Mouse (Mus musculus): Measurements from ENCODE around the gene Atl1. TPM values are rescaled to one million over a fixed set of nuclear protein-coding genes. Genes with fewer than 3 reads are reported as not detected.

The Atl1 gene
- polyA plus RNA-seq, 1 experiment from 2014 or later: 147 TPM

DNA sequence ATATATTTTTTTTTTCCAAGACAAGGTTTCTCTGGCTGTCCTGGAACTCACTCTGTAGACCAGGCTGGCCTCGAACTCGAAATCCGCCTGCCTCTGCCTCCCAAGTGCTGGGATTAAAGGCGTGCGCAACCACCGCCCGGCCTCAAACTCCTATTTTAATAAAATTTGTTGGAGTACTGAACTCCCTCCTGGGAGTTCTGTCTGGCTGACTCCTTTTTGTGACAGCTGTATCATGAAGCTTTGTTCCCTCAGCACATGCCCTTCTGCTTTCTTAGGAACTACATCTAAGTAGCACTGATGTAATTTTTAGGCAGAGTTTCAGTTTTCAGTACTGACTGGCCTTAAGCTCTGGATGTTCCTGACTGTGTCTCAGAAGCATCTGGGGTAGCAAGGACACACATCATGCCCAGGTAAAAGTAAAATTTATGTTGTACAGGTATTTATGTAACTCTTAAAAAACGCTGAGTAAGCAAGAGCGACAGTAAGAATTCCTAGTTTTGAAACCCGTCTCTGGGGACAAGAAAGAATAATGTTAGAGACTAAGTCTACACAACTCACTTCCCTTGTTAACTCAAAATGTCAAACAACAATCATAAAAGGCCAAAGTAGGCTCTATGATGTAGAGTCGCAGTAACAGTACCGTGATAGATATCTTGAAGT lies 36.6 kb upstream of the Atl1 start:
- WGBS: 95% methylated on average over 12 of the region's 12 CpGs
- Histone ChIP-seq H3K4me2 (replicated peaks) (no peak overlapping the region), H3K9ac (no peak overlapping the region), H3K4me3 (replicated peaks; ENCODE audit: low read length) (no peak overlapping the region), H3K27ac (no peak overlapping the region), H3K27me3 (ENCODE audit: control insufficient read depth, insufficient read depth, low read length) (no peaks in the 10 kb centered on the region), H3K4me1 (replicated peaks; ENCODE audit: control insufficient read depth, insufficient read depth, low read length) (no peaks in the 10 kb centered on the region), H3K9me3 (ENCODE audit: control insufficient read depth, low read length) (no peaks in the 10 kb centered on the region), H3K36me3 (replicated peaks; ENCODE audit: control insufficient read depth, insufficient read depth) (peaks cover 36% of the 10 kb centered on the region)
- DNase-seq (ENCODE audit: low spot score) (no peak), ATAC-seq (ENCODE audit: low FRiP score) (no peak)

DNA sequence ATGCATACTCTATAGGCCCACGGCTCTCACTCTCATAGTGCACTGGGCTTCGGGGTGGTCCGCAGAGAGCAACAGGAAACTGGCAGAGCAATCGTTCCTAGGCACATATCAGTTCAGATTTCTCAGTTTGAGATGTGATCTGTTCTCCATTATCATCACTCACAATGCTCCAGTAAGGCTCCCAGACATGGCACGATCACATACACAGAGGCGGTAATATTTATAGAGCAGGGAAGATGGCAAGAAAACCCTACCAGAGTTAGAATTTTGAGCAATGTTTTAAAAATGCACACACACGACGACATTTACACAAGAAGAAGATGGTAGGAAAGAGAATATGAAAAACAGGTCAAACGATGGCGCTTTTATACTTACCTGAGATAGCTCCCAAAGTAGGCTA lies 36.0 kb upstream of the Atl1 start:
- no peak overlapping the region for H3K9ac ChIP-seq
- no peak overlapping the region for H3K27ac ChIP-seq
- H3K36me3 ChIP-seq (replicated peaks; ENCODE audit: control insufficient read depth, insufficient read depth): peaks cover 31% of the 10 kb centered on the region
- ATAC-seq (ENCODE audit: low FRiP score) (no peak), DNase-seq (ENCODE audit: low spot score) (no peak)
- H3K4me1 ChIP-seq (replicated peaks; ENCODE audit: control insufficient read depth, insufficient read depth, low read length): no peaks in the 10 kb centered on the region
- 95% methylated on average over 10 of the region's 10 CpGs for WGBS
- no peaks in the 10 kb centered on the region for H3K9me3 ChIP-seq (ENCODE audit: control insufficient read depth, low read length)
- no peaks in the 10 kb centered on the region for H3K27me3 ChIP-seq (ENCODE audit: control insufficient read depth, insufficient read depth, low read length)
- no peak overlapping the region for H3K4me3 ChIP-seq (replicated peaks; ENCODE audit: low read length)
- H3K4me2 ChIP-seq (replicated peaks): no peak overlapping the region

GRCm38 (mm10) chr12:69857597-69857996 lies 34.8 kb upstream of the Atl1 start:
- H3K36me3 ChIP-seq (replicated peaks; ENCODE audit: control insufficient read depth, insufficient read depth): peaks cover 21% of the 10 kb centered on the region
- H3K27ac ChIP-seq: no peak overlapping the region
- H3K4me2 ChIP-seq (replicated peaks): no peak overlapping the region
- no peaks in the 10 kb centered on the region for H3K27me3 ChIP-seq (ENCODE audit: control insufficient read depth, insufficient read depth, low read length)
- H3K4me1 ChIP-seq (replicated peaks; ENCODE audit: control insufficient read depth, insufficient read depth, low read length): no peaks in the 10 kb centered on the region
- H3K4me3 ChIP-seq (replicated peaks; ENCODE audit: low read length): no peak overlapping the region
- no peak for DNase-seq (ENCODE audit: low spot score)
- H3K9ac ChIP-seq: no peak overlapping the region
- no peaks in the 10 kb centered on the region for H3K9me3 ChIP-seq (ENCODE audit: control insufficient read depth, low read length)
- ATAC-seq (ENCODE audit: low FRiP score): no peak
- 96% methylated on average over 2 of the region's 2 CpGs for WGBS

DNA sequence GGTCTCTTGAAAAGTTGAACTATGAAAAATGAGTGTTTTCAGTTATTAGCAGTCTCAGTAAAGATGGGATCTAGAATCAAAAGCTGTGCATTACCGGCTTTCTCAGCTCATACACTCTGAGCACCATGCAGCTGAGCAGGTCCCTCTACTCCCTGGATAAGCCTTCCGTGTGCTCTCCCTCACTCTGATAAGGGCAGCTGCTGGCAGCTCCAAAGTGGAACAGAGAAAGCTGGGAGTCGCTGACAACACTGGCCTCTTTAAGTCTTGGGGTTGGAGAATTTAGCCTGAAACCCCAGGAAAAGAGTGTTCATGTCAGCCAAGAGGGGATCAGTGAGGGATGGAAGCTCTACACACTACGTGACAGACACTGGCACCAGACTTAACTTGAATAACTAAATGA lies 33.6 kb upstream of the Atl1 start:
- no peak for DNase-seq (ENCODE audit: low spot score)
- H3K9me3 ChIP-seq (ENCODE audit: control insufficient read depth, low read length): no peaks in the 10 kb centered on the region
- H3K27me3 ChIP-seq (ENCODE audit: control insufficient read depth, insufficient read depth, low read length): no peaks in the 10 kb centered on the region
- no peaks in the 10 kb centered on the region for H3K4me1 ChIP-seq (replicated peaks; ENCODE audit: control insufficient read depth, insufficient read depth, low read length)
- H3K9ac ChIP-seq: no peak overlapping the region
- 92% methylated on average over 4 of the region's 4 CpGs for WGBS
- no peak overlapping the region for H3K27ac ChIP-seq
- H3K4me3 ChIP-seq (replicated peaks; ENCODE audit: low read length): no peak overlapping the region
- no peak for ATAC-seq (ENCODE audit: low FRiP score)
- peaks cover 18% of the 10 kb centered on the region for H3K36me3 ChIP-seq (replicated peaks; ENCODE audit: control insufficient read depth, insufficient read depth)
- no peak overlapping the region for H3K4me2 ChIP-seq (replicated peaks)

DNA sequence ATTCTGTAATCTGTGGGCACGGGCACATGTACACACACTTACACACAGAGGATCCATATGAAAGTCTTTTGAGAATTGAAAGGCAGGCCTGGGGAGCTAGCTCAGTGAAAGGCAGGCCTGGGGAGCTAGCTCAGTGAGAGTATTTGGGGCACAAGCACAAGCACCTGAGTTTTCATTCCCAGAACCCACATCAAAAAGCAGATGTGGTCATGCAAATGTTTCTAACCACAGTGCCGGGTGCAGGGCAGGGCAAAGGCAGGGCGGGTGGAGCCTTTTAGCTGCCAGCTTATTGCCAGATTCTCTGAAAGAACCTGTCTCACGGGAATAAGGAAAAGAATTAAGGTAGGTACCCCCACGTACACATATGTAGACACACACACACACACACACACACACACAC lies 28.9 kb upstream of the Atl1 start:
- ATAC-seq (ENCODE audit: low FRiP score) (no peak), DNase-seq (ENCODE audit: low spot score) (no peak)
- Histone ChIP-seq H3K9ac (no peak overlapping the region), H3K9me3 (ENCODE audit: control insufficient read depth, low read length) (no peaks in the 10 kb centered on the region), H3K27me3 (ENCODE audit: control insufficient read depth, insufficient read depth, low read length) (no peaks in the 10 kb centered on the region), H3K27ac (no peak overlapping the region), H3K4me2 (replicated peaks) (no peak overlapping the region), H3K4me3 (replicated peaks; ENCODE audit: low read length) (no peak overlapping the region), H3K4me1 (replicated peaks; ENCODE audit: control insufficient read depth, insufficient read depth, low read length) (no peaks in the 10 kb centered on the region), H3K36me3 (replicated peaks; ENCODE audit: control insufficient read depth, insufficient read depth) (peaks cover 4% of the 10 kb centered on the region; the same call in 1 of the 2 replicates)
- 87% methylated on average over 5 of the region's 5 CpGs for WGBS

GRCm38 (mm10) chr12:69864164-69864692 lies 28.2 kb upstream of the Atl1 start:
- no peaks in the 10 kb centered on the region for H3K4me1 ChIP-seq (replicated peaks; ENCODE audit: control insufficient read depth, insufficient read depth, low read length)
- H3K9ac ChIP-seq: no peak overlapping the region
- H3K4me2 ChIP-seq (replicated peaks): no peak overlapping the region
- H3K27me3 ChIP-seq (ENCODE audit: control insufficient read depth, insufficient read depth, low read length): no peaks in the 10 kb centered on the region
- H3K27ac ChIP-seq: no peak overlapping the region
- no peaks in the 10 kb centered on the region for H3K9me3 ChIP-seq (ENCODE audit: control insufficient read depth, low read length)
- peaks cover 4% of the 10 kb centered on the region; the same call in 1 of the 2 replicates for H3K36me3 ChIP-seq (replicated peaks; ENCODE audit: control insufficient read depth, insufficient read depth)
- WGBS: 60% methylated on average over 4 of the region's 4 CpGs
- no peak for DNase-seq (ENCODE audit: low spot score)
- H3K4me3 ChIP-seq (replicated peaks; ENCODE audit: low read length): no peak overlapping the region
- no peak for ATAC-seq (ENCODE audit: low FRiP score)

- H3K27ac ChIP-seq: no peak overlapping the region
- no peaks in the 10 kb centered on the region for H3K9me3 ChIP-seq (ENCODE audit: control insufficient read depth, low read length)
- H3K4me3 ChIP-seq (replicated peaks; ENCODE audit: low read length): no peak overlapping the region
- 90% methylated on average over 5 of the region's 5 CpGs for WGBS
- no peak for DNase-seq (ENCODE audit: low spot score)
- H3K9ac ChIP-seq: no peak overlapping the region
- H3K27me3 ChIP-seq (ENCODE audit: control insufficient read depth, insufficient read depth, low read length): no peaks in the 10 kb centered on the region
- H3K4me1 ChIP-seq (replicated peaks; ENCODE audit: control insufficient read depth, insufficient read depth, low read length): no peaks in the 10 kb centered on the region
- no peak overlapping the region for H3K4me2 ChIP-seq (replicated peaks)
- ATAC-seq (ENCODE audit: low FRiP score): no peak
- peaks cover 21% of the 10 kb centered on the region for H3K36me3 ChIP-seq (replicated peaks; ENCODE audit: control insufficient read depth, insufficient read depth)
Measured at GRCm38 (mm10) chr12:69867338-69867737, 25.1 kb upstream of the Atl1 start.

DNA sequence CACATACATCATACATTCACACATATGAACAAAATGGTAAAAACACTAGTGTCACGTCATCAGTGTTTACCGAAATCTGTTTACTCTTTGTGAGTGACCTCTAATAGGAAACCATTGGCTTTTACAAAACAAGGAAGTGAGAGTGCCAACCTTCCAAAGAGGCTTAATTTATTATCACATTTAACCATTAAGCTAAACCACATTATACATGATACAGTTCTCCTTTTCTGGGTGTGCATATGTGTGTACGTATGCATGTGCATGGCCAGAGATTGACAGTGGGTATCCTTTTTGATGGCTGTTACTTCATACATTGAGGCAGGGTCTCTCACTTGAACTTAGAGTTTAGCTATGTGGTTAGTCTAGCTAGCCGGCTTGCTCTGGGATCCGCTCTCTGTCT lies 20.8 kb upstream of the Atl1 start:
- no peak overlapping the region for H3K4me3 ChIP-seq (replicated peaks; ENCODE audit: low read length)
- ATAC-seq (ENCODE audit: low FRiP score): no peak
- over 99% methylated on average over 5 of the region's 5 CpGs for WGBS

DNA sequence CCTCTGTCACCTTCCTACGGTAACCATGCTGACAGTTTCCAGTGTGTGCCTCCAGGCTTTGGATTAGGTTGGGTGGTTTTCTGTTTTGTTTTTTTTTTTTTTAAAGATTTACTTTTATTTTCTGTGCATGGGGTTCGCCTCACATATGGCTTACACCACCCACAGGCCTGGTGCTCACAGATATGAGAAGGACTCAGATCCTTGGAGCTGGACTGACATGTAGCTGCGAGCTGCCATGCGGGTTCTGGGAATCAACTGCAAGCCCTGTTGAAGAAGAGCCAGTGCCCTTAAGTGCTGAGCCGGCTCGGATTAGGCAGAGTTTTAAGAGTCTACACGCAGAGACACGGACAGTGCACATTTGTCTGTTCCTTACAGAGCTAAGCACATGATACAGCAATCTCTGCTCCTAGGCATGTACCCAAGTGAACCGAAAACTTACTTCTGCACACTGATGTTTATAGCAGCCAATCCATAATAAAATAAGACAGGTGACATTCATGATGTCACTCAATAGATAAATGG lies 14.5 kb upstream of the Atl1 start:
- Histone ChIP-seq H3K36me3 (replicated peaks; ENCODE audit: control insufficient read depth, insufficient read depth) (no peaks in the 10 kb centered on the region), H3K4me2 (replicated peaks) (no peak overlapping the region), H3K27me3 (ENCODE audit: control insufficient read depth, insufficient read depth, low read length) (no peaks in the 10 kb centered on the region), H3K4me3 (replicated peaks; ENCODE audit: low read length) (no peak overlapping the region), H3K4me1 (replicated peaks; ENCODE audit: control insufficient read depth, insufficient read depth, low read length) (peaks cover 8% of the 10 kb centered on the region; the same call in 1 of the 2 replicates), H3K9ac (no peak overlapping the region), H3K9me3 (ENCODE audit: control insufficient read depth, low read length) (no peaks in the 10 kb centered on the region), H3K27ac (no peak overlapping the region)
- no peak for ATAC-seq (ENCODE audit: low FRiP score)
- no peak for DNase-seq (ENCODE audit: low spot score)
- WGBS: 88% methylated on average over 9 of the region's 9 CpGs

More for the DNA sequence above, 20.8 kb upstream of the Atl1 start:
- H3K4me2 ChIP-seq (replicated peaks): no peak overlapping the region
- no peak for DNase-seq (ENCODE audit: low spot score)
- H3K9me3 ChIP-seq (ENCODE audit: control insufficient read depth, low read length): no peaks in the 10 kb centered on the region
- no peaks in the 10 kb centered on the region for H3K4me1 ChIP-seq (replicated peaks; ENCODE audit: control insufficient read depth, insufficient read depth, low read length)
- H3K9ac ChIP-seq: no peak overlapping the region
- peaks cover 17% of the 10 kb centered on the region for H3K36me3 ChIP-seq (replicated peaks; ENCODE audit: control insufficient read depth, insufficient read depth)
- H3K27ac ChIP-seq: no peak overlapping the region
- H3K27me3 ChIP-seq (ENCODE audit: control insufficient read depth, insufficient read depth, low read length): no peaks in the 10 kb centered on the region
